Mouse (Mus musculus) midbrain, embryonic 11.5 days (tissue): ENCODE data around the gene Dusp23. TPM values are rescaled to one million over a fixed set of nuclear protein-coding genes. Genes with fewer than 3 reads are reported as not detected.

Experiments
- ATAC-seq: fragments of 200-750 bp; cut with Nextera tagmentation; 2 replicates; pipeline ENCODE4 v1.8.0; 2017; ENCODE audit warnings: moderate TSS enrichment, moderate library complexity; ENCODE audit not compliant: low FRiP score
- DNase-seq: peaks from one replicate; pipeline ENCODE4 v3.0.0; 2015; ENCODE audit warnings: low spot score; ENCODE audit errors: missing footprints
- H3K27ac ChIP-seq: fragments of 300-500 bp; sonication (generic); 2 replicates; pipeline ENCODE4 v1.5.1; 2014; ENCODE audit warnings: low read depth, low read length
- H3K27me3 ChIP-seq: fragments of 300-500 bp; sonication (generic); 2 replicates; pipeline ENCODE4 v1.6.1; 2014; ENCODE audit warnings: mild to moderate bottlenecking, low read length, moderate library complexity, mixed read lengths; ENCODE audit not compliant: control insufficient read depth, insufficient read depth
- H3K36me3 ChIP-seq: fragments of 300-500 bp; sonication (generic); 2 replicates; pipeline ENCODE4 v1.6.1; 2014; ENCODE audit warnings: mild to moderate bottlenecking, low read length, moderate library complexity, mixed read lengths; ENCODE audit not compliant: control insufficient read depth, insufficient read depth
- H3K4me1 ChIP-seq: fragments of 300-500 bp; sonication (generic); 2 replicates; pipeline ENCODE4 v1.6.1; 2014; ENCODE audit warnings: low read length; ENCODE audit not compliant: control insufficient read depth, insufficient read depth
- H3K4me2 ChIP-seq: fragments of 300-500 bp; sonication (generic); 2 replicates; pipeline ENCODE4 v1.6.1; 2014; ENCODE audit warnings: mild to moderate bottlenecking, moderate library complexity
- H3K4me3 ChIP-seq: fragments of 300-500 bp; sonication (generic); 2 replicates; pipeline ENCODE4 v1.5.1; 2014; ENCODE audit warnings: low read depth, low read length
- H3K9ac ChIP-seq: fragments of 300-500 bp; sonication (generic); 2 replicates; pipeline ENCODE4 v1.6.1; 2014; ENCODE audit warnings: low read length
- H3K9me3 ChIP-seq: fragments of 300-500 bp; sonication (generic); 2 replicates; pipeline ENCODE4 v1.6.1; 2016; ENCODE audit warnings: low read length; ENCODE audit not compliant: control insufficient read depth
- WGBS: fragments of 180-500 bp; shearing (Covaris S2); extraction: QIAGEN DNeasy Blood & Tissue Kit; methylation state at CpG from one replicate; pipeline ENCODE4 v1.1.7; 2014; 5-methylcytosine and 5-hydroxymethylcytosine counted together
- polyA plus RNA-seq: library from polyadenylated mRNA; unstranded; fragments of >200 nt; fragmentation: Nextera tagmentation; extraction: Ambion mirVana; gene quantifications from 2 replicates; pipeline ENCODE4 v1.2.1, GENCODE M21; 2014

The Dusp23 gene
- polyA plus RNA-seq, 1 experiment from 2014 or later = 6.5 TPM

- H3K4me3 ChIP-seq = no peak overlapping the region
- no peak overlapping the region for H3K4me2 ChIP-seq
- 86% methylated on average over 5 of the region's 5 CpGs for WGBS
- no peaks in the 10 kb centered on the region for H3K36me3 ChIP-seq
- DNase-seq = peak; percentile 78
- no peaks in the 10 kb centered on the region for H3K9me3 ChIP-seq
- no peaks in the 10 kb centered on the region for H3K4me1 ChIP-seq
- no peak overlapping the region for H3K27ac ChIP-seq
- ATAC-seq = no peak
- H3K27me3 ChIP-seq = no peaks in the 10 kb centered on the region
- H3K9ac ChIP-seq = no peak overlapping the region
Measured at GRCm38 (mm10) chr1:172631721-172632120, 1.0 kb downstream of the Dusp23 start.

GRCm38 (mm10) chr1:172629831-172630230 is 2.9 kb downstream of the Dusp23 start:
- H3K27ac ChIP-seq = no peak overlapping the region

GRCm38 (mm10) chr1:172626306-172626705 is 6.5 kb downstream of the Dusp23 start:
- DNase-seq (peak; percentile 56), ATAC-seq (no peak)
- no peak overlapping the region for H3K9ac ChIP-seq
- H3K36me3 ChIP-seq = no peaks in the 10 kb centered on the region
- no peaks in the 10 kb centered on the region for H3K9me3 ChIP-seq
- no peaks in the 10 kb centered on the region for H3K4me1 ChIP-seq
- H3K27ac ChIP-seq = no peak overlapping the region
- H3K4me2 ChIP-seq = no peak overlapping the region
- H3K4me3 ChIP-seq = no peak overlapping the region
- WGBS = 98% methylated on average over 3 of the region's 3 CpGs
- H3K27me3 ChIP-seq = no peaks in the 10 kb centered on the region

More at GRCm38 (mm10) chr1:172629831-172630230, 2.9 kb downstream of the Dusp23 start:
- Histone ChIP-seq H3K9me3 (no peaks in the 10 kb centered on the region), H3K4me3 (no peak overlapping the region), H3K9ac (no peak overlapping the region), H3K4me2 (no peak overlapping the region), H3K4me1 (no peaks in the 10 kb centered on the region), H3K27me3 (no peaks in the 10 kb centered on the region), H3K36me3 (no peaks in the 10 kb centered on the region)
- 68% methylated on average over 7 of the region's 7 CpGs for WGBS
- peak; percentile 72 for DNase-seq
- no peak for ATAC-seq

GRCm38 (mm10) chr1:172624081-172624480 is 8.7 kb downstream of the Dusp23 start:
- WGBS = 84% methylated on average over 3 of the region's 3 CpGs
- no peak overlapping the region for H3K9ac ChIP-seq
- DNase-seq (peak; percentile 66), ATAC-seq (no peak)
- no peaks in the 10 kb centered on the region for H3K9me3 ChIP-seq
- H3K36me3 ChIP-seq = no peaks in the 10 kb centered on the region
- no peak overlapping the region for H3K27ac ChIP-seq
- H3K4me3 ChIP-seq = no peak overlapping the region
- no peaks in the 10 kb centered on the region for H3K4me1 ChIP-seq
- no peak overlapping the region for H3K4me2 ChIP-seq
- no peaks in the 10 kb centered on the region for H3K27me3 ChIP-seq

GRCm38 (mm10) chr1:172623599-172623998 is 9.2 kb downstream of the Dusp23 start:
- Histone ChIP-seq H3K9ac (no peak overlapping the region), H3K27me3 (no peaks in the 10 kb centered on the region), H3K4me1 (no peaks in the 10 kb centered on the region), H3K9me3 (no peaks in the 10 kb centered on the region), H3K4me2 (no peak overlapping the region), H3K27ac (no peak overlapping the region), H3K36me3 (no peaks in the 10 kb centered on the region), H3K4me3 (no peak overlapping the region)
- WGBS = 86% methylated on average over 5 of the region's 5 CpGs
- peak; percentile 39 for DNase-seq
- ATAC-seq = no peak

- Histone ChIP-seq H3K27me3 (no peaks in the 10 kb centered on the region), H3K4me3 (no peak overlapping the region), H3K9ac (no peak overlapping the region), H3K27ac (no peak overlapping the region), H3K4me1 (peaks cover 8% of the 10 kb centered on the region), H3K9me3 (no peaks in the 10 kb centered on the region), H3K4me2 (no peak overlapping the region), H3K36me3 (no peaks in the 10 kb centered on the region)
- WGBS = 19% methylated on average over 7 of the region's 7 CpGs
- ATAC-seq (peak; percentile 60; the same call in 1 of the 2 replicates), DNase-seq (peak; percentile 97)
Measured at GRCm38 (mm10) chr1:172619235-172619634, 13.5 kb downstream of the Dusp23 start.

GRCm38 (mm10) chr1:172618141-172618540 is 14.6 kb downstream of the Dusp23 start:
- H3K36me3 ChIP-seq = no peaks in the 10 kb centered on the region
- no peak overlapping the region for H3K9ac ChIP-seq
- peak; percentile 81 for DNase-seq
- H3K4me1 ChIP-seq = peaks cover 8% of the 10 kb centered on the region
- H3K9me3 ChIP-seq = no peaks in the 10 kb centered on the region
- H3K4me2 ChIP-seq = no peak overlapping the region
- no peak overlapping the region for H3K27ac ChIP-seq
- 80% methylated on average over 4 of the region's 4 CpGs for WGBS
- H3K27me3 ChIP-seq = no peaks in the 10 kb centered on the region
- no peak for ATAC-seq
- H3K4me3 ChIP-seq = no peak overlapping the region

GRCm38 (mm10) chr1:172617365-172618076 is 15.2 kb downstream of the Dusp23 start:
- DNase-seq = peak; percentile 87
- Histone ChIP-seq H3K36me3 (no peaks in the 10 kb centered on the region), H3K4me1 (peaks cover 8% of the 10 kb centered on the region), H3K4me2 (peak overlapping the region; percentile 54), H3K9me3 (no peaks in the 10 kb centered on the region), H3K9ac (no peak overlapping the region), H3K27ac (no peak overlapping the region), H3K4me3 (peak overlapping the region; percentile 21; the same call in 1 of the 2 replicates), H3K27me3 (no peaks in the 10 kb centered on the region)
- 39% methylated on average over 14 of the region's 14 CpGs for WGBS
- peak; percentile 28 for ATAC-seq

GRCm38 (mm10) chr1:172616537-172617300 is 16.0 kb downstream of the Dusp23 start:
- WGBS = 16% methylated on average over 22 of the region's 22 CpGs
- H3K9ac ChIP-seq = peak overlapping the region; percentile 54
- DNase-seq (peak; percentile 92), ATAC-seq (peak; percentile 78)
- H3K4me2 ChIP-seq = peak overlapping the region; percentile 54
- no peaks in the 10 kb centered on the region for H3K36me3 ChIP-seq
- no peak overlapping the region for H3K27ac ChIP-seq
- H3K27me3 ChIP-seq = no peaks in the 10 kb centered on the region
- no peaks in the 10 kb centered on the region for H3K9me3 ChIP-seq
- peak overlapping the region; percentile 21 for H3K4me3 ChIP-seq
- H3K4me1 ChIP-seq = peaks cover 8% of the 10 kb centered on the region
